Mouse (Mus musculus) bone marrow, adult 2 months (tissue): ENCODE data around the gene Sectm1a.

ENCODE experiments used
- CTCF ChIP-seq: fragments of 200-500 bp; IDR thresholded peaks from 2 replicates; pipeline ENCODE4 v1.5.1; 2011; ENCODE audit warnings: low read length, control low read depth; ENCODE audit not compliant: control insufficient read depth, insufficient read depth
- POLR2A ChIP-seq: fragments of 200-500 bp; IDR thresholded peaks from 2 replicates; pipeline ENCODE4 v1.6.1; 2011; ENCODE audit warnings: low read depth, mild to moderate bottlenecking, control low read depth, low read length, borderline replicate concordance; ENCODE audit not compliant: control insufficient read depth

GRCm38 (mm10) chr11:121049840-121050239, 31.2 kb downstream of the Sectm1a start:
- TF ChIP-seq POLR2A (no peak), CTCF (no peak)
